In genomic region chr1:176961716-176962115, GRCm38 (mm10) we compare ENCODE assay signal across 28 mouse cellular contexts.
"Had no signal": no experiment of that assay in that cellular context is flagged by ENCODE, and none has a peak within 500 bp of the region (broad histone marks: within the 10 kb centered on the region; RNA-seq: fewer than 3 reads in every experiment).

No protein-coding gene starts in this region.

- ATAC-seq: hindbrain, postnatal 0 days; intestine, embryonic 16.5 days; liver, postnatal 0 days had no signal

- H3K36me3 ChIP-seq: heart, embryonic 15.5 days; hindbrain, embryonic 15.5 days; kidney, embryonic 15.5 days; limb, embryonic 10.5 days; limb, embryonic 12.5 days; liver, embryonic 13.5 days; liver, embryonic 15.5 days had no signal

- H3K9ac ChIP-seq: heart, embryonic 13.5 days; heart, embryonic 15.5 days; hindbrain, embryonic 13.5 days; hindbrain, embryonic 15.5 days; kidney, embryonic 15.5 days; limb, embryonic 12.5 days; liver, embryonic 13.5 days; liver, embryonic 15.5 days; liver, postnatal 0 days had no signal

- H3K4me1 ChIP-seq: heart, embryonic 13.5 days; heart, embryonic 15.5 days; hindbrain, embryonic 15.5 days; limb, embryonic 10.5 days; limb, embryonic 12.5 days; liver, embryonic 13.5 days; liver, embryonic 15.5 days had no signal

- H3K27ac ChIP-seq: heart, adult 2 months; heart, embryonic 13.5 days; heart, embryonic 15.5 days; hindbrain, embryonic 13.5 days; hindbrain, embryonic 15.5 days; hindbrain, postnatal 0 days; kidney, embryonic 15.5 days; kidney, postnatal 0 days; left cerebral cortex, adult 2 months; limb, embryonic 10.5 days; limb, embryonic 12.5 days; liver, embryonic 13.5 days; liver, embryonic 15.5 days had no signal

- H3K27me3 ChIP-seq: heart, embryonic 13.5 days; heart, embryonic 15.5 days; hindbrain, embryonic 13.5 days; hindbrain, embryonic 15.5 days; kidney, embryonic 15.5 days; limb, embryonic 12.5 days; liver, embryonic 13.5 days; liver, embryonic 15.5 days had no signal

- DNase-seq: gastrocnemius, postnatal 14 days; gastrocnemius, postnatal 36 days; heart, adult 2 months; heart, postnatal 14 days; heart, postnatal 36 days; kidney, adult 11 months; kidney, adult 2 months; kidney, adult 9 months; kidney, postnatal 25 days; kidney, postnatal 4 days; layer of hippocampus, adult 9-11 months; liver; liver, embryonic 13.5 days; liver, postnatal 0 days had no signal

- H3K4me3 ChIP-seq: heart, adult 2 months; heart, embryonic 13.5 days; heart, embryonic 15.5 days; hindbrain, embryonic 13.5 days; hindbrain, embryonic 15.5 days; kidney, embryonic 15.5 days; left cerebral cortex, adult 2 months; limb, embryonic 10.5 days; limb, embryonic 12.5 days; liver, embryonic 13.5 days; liver, embryonic 15.5 days had no signal

- H3K9me3 ChIP-seq: heart, embryonic 13.5 days; heart, embryonic 15.5 days; hindbrain, embryonic 13.5 days; hindbrain, embryonic 15.5 days; kidney, embryonic 15.5 days; limb, embryonic 10.5 days; limb, embryonic 12.5 days; liver, embryonic 13.5 days; liver, embryonic 15.5 days had no signal

- H3K4me2 ChIP-seq: heart, embryonic 11.5 days; heart, embryonic 13.5 days; heart, embryonic 15.5 days; hindbrain, embryonic 13.5 days; hindbrain, embryonic 15.5 days; kidney, embryonic 15.5 days; limb, embryonic 12.5 days; liver, embryonic 11.5 days; liver, embryonic 13.5 days; liver, embryonic 15.5 days had no signal
